Mouse (Mus musculus) embryonic facial prominence, embryonic 14.5 days (tissue): ENCODE measurements around the gene Casc1. TPM values are rescaled to one million over a fixed set of nuclear protein-coding genes. Genes with fewer than 3 reads are reported as not detected.

Experiments
- ATAC-seq: fragments of 200-750 bp; cut with Nextera tagmentation; 2 replicates; pipeline ENCODE4 v1.8.0; 2017; ENCODE audit warnings: low read depth, moderate number of reproducible peaks, moderate TSS enrichment
- DNase-seq: peaks from one replicate; pipeline ENCODE4 v3.0.0-alpha.2; 2015; ENCODE audit warnings: low spot score
- H3K27ac ChIP-seq: fragments of 300-500 bp; sonication (generic); replicated peaks from 2 replicates; pipeline ENCODE4 v1.5.1; 2014; ENCODE audit warnings: low read depth, mild to moderate bottlenecking, low read length, moderate library complexity
- H3K27me3 ChIP-seq: fragments of 300-500 bp; sonication (generic); replicated peaks from 2 replicates; pipeline ENCODE4 v1.6.1; 2014; ENCODE audit warnings: low read length; ENCODE audit not compliant: control insufficient read depth, insufficient read depth
- H3K36me3 ChIP-seq: fragments of 300-500 bp; sonication (generic); 2 replicates; pipeline ENCODE4 v1.6.1; 2014; ENCODE audit warnings: low read length, mixed read lengths; ENCODE audit not compliant: control insufficient read depth, insufficient read depth
- H3K4me1 ChIP-seq: fragments of 300-500 bp; sonication (generic); 2 replicates; pipeline ENCODE4 v1.6.1; 2014; ENCODE audit warnings: antibody characterized with exemption, low read length; ENCODE audit not compliant: control insufficient read depth, insufficient read depth
- H3K4me2 ChIP-seq: fragments of 300-500 bp; sonication (generic); 2 replicates; pipeline ENCODE4 v1.6.1; 2014; ENCODE audit warnings: low read depth, mild to moderate bottlenecking, low read length, moderate library complexity, mixed read lengths
- H3K4me3 ChIP-seq: fragments of 300-500 bp; sonication (generic); 2 replicates; pipeline ENCODE4 v1.5.1; 2014; ENCODE audit warnings: low read depth, mild to moderate bottlenecking, low read length
- H3K9ac ChIP-seq: fragments of 300-500 bp; sonication (generic); 2 replicates; pipeline ENCODE4 v1.6.1; 2014; ENCODE audit warnings: low read depth, mild to moderate bottlenecking, low read length, moderate library complexity, mixed read lengths
- H3K9me3 ChIP-seq: fragments of 300-500 bp; sonication (generic); 2 replicates; pipeline ENCODE4 v1.6.1; 2016; ENCODE audit warnings: low read length; ENCODE audit not compliant: control insufficient read depth
- WGBS: fragments of 180-500 bp; shearing (Covaris S2); extraction: QIAGEN DNeasy Blood & Tissue Kit; methylation state at CpG from one replicate; pipeline ENCODE4 v1.1.7; 2014; 5-methylcytosine and 5-hydroxymethylcytosine counted together
- polyA plus RNA-seq: library from polyadenylated mRNA; unstranded; fragments of >200 nt; fragmentation: Nextera tagmentation; extraction: Ambion mirVana; gene quantifications from 2 replicates; pipeline ENCODE4 v1.2.1, GENCODE M21; 2014

Casc1 gene
- polyA plus RNA-seq, 1 experiment from 2014 or later: 0.95 TPM

DNA sequence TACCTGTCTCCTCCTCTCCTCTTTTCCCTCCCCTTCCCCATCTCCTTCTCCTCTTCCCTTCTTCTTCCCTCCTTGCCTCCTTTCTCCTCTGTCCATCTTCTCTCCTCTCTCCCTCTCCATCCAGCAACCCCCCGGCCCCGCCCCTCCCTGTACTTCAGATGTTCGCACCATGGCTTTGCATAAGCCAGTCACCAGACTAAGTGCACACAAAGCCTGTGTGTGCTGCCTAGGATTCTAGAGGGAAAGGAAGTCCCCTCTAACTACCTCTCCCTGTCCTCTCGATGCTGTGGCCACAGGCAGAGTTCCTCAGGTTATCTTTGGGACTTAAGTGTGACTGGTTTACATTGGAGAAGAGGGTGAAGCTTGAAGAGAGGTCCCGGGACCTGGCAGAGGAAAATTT, 50.2 kb downstream of the Casc1 start:
- ATAC-seq (no peak), DNase-seq (no peak)
- Histone ChIP-seq H3K27ac (no peak overlapping the region), H3K9me3 (no peaks in the 10 kb centered on the region), H3K4me1 (no peaks in the 10 kb centered on the region), H3K27me3 (no peaks in the 10 kb centered on the region), H3K4me3 (no peak overlapping the region), H3K9ac (no peak overlapping the region), H3K36me3 (no peaks in the 10 kb centered on the region), H3K4me2 (no peak overlapping the region)
- WGBS: 60% methylated on average over 5 of the region's 5 CpGs

DNA sequence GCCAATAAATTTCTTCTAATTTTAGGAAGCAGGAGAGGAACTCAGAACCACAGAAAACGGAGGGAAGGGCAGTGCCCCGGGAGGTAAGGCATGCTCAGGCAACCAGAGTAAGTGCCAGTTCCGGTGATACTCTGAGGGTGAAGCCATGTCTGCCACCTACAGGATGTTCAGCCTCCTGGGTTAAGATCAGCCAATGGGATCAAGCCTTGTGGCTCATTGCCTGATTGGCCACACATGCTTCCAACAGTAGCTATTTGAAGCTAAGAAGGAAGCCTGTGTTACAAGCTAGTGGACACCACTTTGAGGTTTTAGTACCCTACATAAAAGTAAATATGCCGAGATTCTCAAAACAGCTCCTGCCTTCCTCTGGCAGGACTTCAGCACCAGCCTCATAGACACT, 52.2 kb downstream of the Casc1 start:
- no peaks in the 10 kb centered on the region for H3K36me3 ChIP-seq
- no peaks in the 10 kb centered on the region for H3K4me1 ChIP-seq
- H3K4me2 ChIP-seq: no peak overlapping the region
- H3K9ac ChIP-seq: no peak overlapping the region
- WGBS: 67% methylated on average over 4 of the region's 4 CpGs
- no peak overlapping the region for H3K27ac ChIP-seq
- no peak overlapping the region for H3K4me3 ChIP-seq
- ATAC-seq (no peak), DNase-seq (no peak)
- no peaks in the 10 kb centered on the region for H3K27me3 ChIP-seq
- H3K9me3 ChIP-seq: no peaks in the 10 kb centered on the region

DNA sequence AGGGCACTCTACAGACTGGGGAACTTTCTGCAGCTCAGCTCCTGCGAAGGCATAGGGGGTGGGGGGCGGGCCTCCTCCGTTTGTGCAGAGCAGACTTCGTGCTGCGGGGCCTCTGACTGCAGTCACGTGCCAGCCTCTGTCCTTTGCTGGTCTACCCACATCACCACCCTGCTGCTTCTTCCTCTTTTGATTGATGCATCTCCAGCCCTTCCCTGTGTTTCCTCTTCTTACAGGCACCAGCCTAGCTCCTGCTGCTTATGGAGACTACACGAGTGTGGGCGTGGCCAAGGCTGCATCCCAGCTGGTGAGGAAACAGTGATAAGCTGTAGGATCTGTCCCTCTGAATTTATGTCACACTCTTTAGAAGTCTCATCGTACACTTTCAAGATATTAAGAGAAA, 61.8 kb downstream of the Casc1 start:
- H3K4me1 ChIP-seq: no peaks in the 10 kb centered on the region
- 46% methylated on average over 6 of the region's 9 CpGs for WGBS
- no peak for ATAC-seq
- peak; percentile 9 for DNase-seq
- no peaks in the 10 kb centered on the region for H3K9me3 ChIP-seq
- no peak overlapping the region for H3K27ac ChIP-seq
- H3K9ac ChIP-seq: no peak overlapping the region
- H3K4me2 ChIP-seq: no peak overlapping the region
- H3K27me3 ChIP-seq: no peaks in the 10 kb centered on the region
- no peak overlapping the region for H3K4me3 ChIP-seq
- H3K36me3 ChIP-seq: no peaks in the 10 kb centered on the region

DNA sequence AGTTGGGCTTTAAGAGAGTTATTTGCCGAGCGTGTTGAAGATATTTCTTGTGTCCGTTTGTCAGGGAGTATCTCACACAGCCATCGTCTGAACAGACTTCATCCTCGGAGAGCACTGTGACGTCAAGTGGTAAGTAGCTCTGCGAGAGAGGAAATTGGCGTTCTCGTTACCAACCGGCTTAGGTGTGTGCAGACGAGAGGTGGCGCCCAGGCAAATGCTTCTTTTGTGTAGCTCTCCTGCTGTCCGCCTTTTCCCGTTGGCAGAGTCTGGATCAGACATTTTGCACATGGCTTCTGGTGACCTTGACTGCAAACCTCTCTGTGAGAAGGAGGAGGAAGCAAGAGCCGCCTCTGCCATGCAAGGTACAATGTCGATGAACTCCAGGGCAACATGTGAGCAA, 63.1 kb downstream of the Casc1 start:
- DNase-seq: no peak
- H3K9me3 ChIP-seq: no peaks in the 10 kb centered on the region
- 80% methylated on average over 16 of the region's 16 CpGs for WGBS

DNA sequence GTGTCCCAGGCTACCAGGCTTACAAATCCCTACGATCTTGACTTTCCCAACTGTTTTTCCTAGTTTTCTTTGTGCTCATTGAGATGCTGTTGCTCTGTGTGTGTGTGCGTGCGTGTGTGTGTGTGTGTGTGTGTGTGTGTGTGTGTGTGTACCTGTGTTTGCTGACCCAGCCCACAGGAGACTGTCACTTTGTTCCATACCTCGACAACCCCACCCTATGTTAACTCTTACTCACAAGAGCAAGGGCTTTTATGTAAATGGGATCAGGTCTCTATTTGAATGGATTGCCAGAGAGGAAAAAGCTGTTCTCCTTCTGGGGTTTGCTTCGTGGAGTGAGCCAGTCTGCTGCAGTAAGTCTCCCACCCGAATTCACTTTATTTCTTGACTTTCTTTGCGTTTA, 65.6 kb downstream of the Casc1 start:
- Histone ChIP-seq H3K4me3 (no peak overlapping the region), H3K36me3 (no peaks in the 10 kb centered on the region), H3K4me1 (no peaks in the 10 kb centered on the region), H3K4me2 (no peak overlapping the region), H3K9me3 (no peaks in the 10 kb centered on the region), H3K27me3 (no peaks in the 10 kb centered on the region), H3K9ac (no peak overlapping the region), H3K27ac (no peak overlapping the region)
- ATAC-seq (no peak), DNase-seq (no peak)
- 61% methylated on average over 7 of the region's 7 CpGs for WGBS

More for the DNA sequence above, 63.1 kb downstream of the Casc1 start:
- H3K27me3 ChIP-seq: no peaks in the 10 kb centered on the region
- no peak overlapping the region for H3K4me3 ChIP-seq
- H3K27ac ChIP-seq: no peak overlapping the region
- H3K4me1 ChIP-seq: no peaks in the 10 kb centered on the region
- ATAC-seq: no peak
- no peaks in the 10 kb centered on the region for H3K36me3 ChIP-seq
- H3K4me2 ChIP-seq: no peak overlapping the region
- H3K9ac ChIP-seq: no peak overlapping the region

DNA sequence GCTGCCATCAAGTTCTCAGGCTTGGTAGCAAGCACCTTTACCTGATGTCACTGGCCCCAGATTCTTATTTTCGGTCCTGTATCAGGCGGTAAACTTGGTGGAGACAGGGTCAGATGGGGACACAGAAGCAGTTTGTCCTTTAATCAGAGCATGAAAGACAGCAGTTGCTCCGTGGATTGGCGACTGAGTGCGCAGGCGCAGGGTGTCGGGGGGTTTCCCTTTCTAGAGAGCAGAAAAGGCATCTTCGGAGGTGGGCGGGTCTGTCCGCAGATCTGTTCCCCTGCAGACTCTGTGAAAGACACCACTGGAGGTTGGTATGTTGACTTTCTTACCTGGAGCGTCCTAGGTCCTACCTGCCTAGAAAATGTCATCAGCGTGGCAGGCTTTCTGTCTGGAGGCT, 69.0 kb downstream of the Casc1 start:
- no peaks in the 10 kb centered on the region for H3K27me3 ChIP-seq
- H3K4me2 ChIP-seq: no peak overlapping the region
- H3K4me1 ChIP-seq: no peaks in the 10 kb centered on the region
- H3K9me3 ChIP-seq: no peaks in the 10 kb centered on the region
- H3K36me3 ChIP-seq: no peaks in the 10 kb centered on the region
- no peak overlapping the region for H3K9ac ChIP-seq
- no peak for ATAC-seq
- 89% methylated on average over 12 of the region's 12 CpGs for WGBS
- DNase-seq: no peak
- no peak overlapping the region for H3K27ac ChIP-seq
- no peak overlapping the region for H3K4me3 ChIP-seq

DNA sequence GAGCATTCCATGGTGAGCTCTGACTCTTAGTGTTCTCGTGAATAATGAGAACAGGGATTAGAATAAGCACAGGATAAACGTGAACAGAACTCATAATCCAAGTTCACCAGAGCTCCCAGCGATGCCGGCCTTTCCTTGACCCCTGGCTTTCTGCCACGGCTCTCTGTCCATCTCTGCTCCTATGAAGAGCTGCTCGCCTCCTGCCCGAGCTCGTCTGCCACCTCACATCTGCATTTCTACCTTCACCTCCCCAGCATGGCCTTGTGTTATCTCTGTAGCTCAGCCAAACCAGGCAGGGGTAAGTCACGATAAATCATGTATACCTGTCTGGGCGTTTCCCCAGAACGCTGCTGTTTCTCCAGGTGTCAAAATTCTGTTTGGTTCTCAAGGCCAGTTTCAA, 70.1 kb downstream of the Casc1 start:
- Histone ChIP-seq H3K4me3 (no peak overlapping the region), H3K36me3 (no peaks in the 10 kb centered on the region), H3K27ac (no peak overlapping the region), H3K4me1 (no peaks in the 10 kb centered on the region), H3K9ac (no peak overlapping the region), H3K27me3 (no peaks in the 10 kb centered on the region), H3K4me2 (no peak overlapping the region), H3K9me3 (no peaks in the 10 kb centered on the region)
- ATAC-seq (no peak), DNase-seq (no peak)
- WGBS: 68% methylated on average over 11 of the region's 11 CpGs

DNA sequence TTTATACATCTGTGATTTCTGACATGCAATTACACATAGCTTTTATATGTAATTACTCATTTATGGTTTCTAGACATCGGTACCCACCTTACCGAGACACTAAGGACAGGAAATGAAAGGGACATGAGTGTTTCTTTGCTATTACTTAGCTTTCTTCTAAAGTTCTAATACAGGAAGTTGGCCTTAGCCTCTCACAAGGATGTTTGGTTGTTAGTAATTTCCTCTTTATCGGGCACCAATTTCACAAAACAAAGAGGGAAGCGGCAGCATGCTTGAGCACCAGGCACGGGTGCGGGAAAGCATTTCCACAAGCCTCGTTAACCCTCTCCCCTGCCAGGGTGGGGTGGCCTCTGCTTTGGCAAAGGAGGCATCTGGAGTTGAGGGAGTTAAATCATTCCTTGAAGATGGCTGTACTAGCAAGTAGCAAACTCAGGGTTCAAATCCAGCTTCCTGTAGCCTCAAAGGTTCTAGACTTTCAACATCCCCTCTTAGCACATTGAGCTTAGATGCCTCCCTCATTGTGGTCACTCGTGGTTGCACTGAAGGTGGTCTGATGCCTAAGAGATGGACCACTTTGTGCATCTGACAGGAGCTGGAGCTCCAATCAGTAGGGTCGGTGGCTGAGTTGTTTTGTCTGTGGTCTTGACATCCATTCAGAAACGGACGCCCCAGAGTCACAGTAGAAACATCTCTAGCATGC, 70.9 kb downstream of the Casc1 start:
- ATAC-seq: no peak
- H3K27me3 ChIP-seq: no peaks in the 10 kb centered on the region
- no peaks in the 10 kb centered on the region for H3K4me1 ChIP-seq
- H3K4me2 ChIP-seq: no peak overlapping the region
- DNase-seq: no peak
- WGBS: 75% methylated on average over 11 of the region's 11 CpGs
- H3K9ac ChIP-seq: no peak overlapping the region
- no peaks in the 10 kb centered on the region for H3K9me3 ChIP-seq
- no peak overlapping the region for H3K27ac ChIP-seq
- no peak overlapping the region for H3K4me3 ChIP-seq
- no peaks in the 10 kb centered on the region for H3K36me3 ChIP-seq

DNA sequence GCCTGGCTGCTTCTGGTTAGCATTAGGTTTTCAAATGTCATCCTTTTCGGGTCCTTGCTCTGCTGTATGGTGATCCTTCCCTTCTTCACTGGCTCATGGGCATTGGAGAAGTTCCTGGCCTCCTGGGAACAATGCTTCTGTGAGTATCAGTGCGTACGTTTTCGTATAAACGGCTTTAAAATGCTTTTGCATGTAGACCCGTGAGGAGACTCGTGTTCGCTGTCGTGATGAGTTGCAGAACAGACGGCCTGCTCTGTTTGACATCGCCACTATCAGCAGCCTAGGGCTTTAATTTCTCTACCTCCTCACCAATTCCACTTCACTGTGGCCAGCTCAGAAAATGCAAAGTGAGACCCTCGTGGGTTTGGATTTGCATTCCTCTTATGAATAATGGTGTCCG, 71.6 kb downstream of the Casc1 start:
- H3K4me3 ChIP-seq: no peak overlapping the region
- no peaks in the 10 kb centered on the region for H3K36me3 ChIP-seq
- 79% methylated on average over 13 of the region's 13 CpGs for WGBS
- no peak overlapping the region for H3K4me2 ChIP-seq
- DNase-seq: no peak
- H3K27me3 ChIP-seq: no peaks in the 10 kb centered on the region
- H3K4me1 ChIP-seq: no peaks in the 10 kb centered on the region
- no peaks in the 10 kb centered on the region for H3K9me3 ChIP-seq
- H3K27ac ChIP-seq: no peak overlapping the region
- ATAC-seq: no peak
- H3K9ac ChIP-seq: no peak overlapping the region
